Mouse (Mus musculus): ENCODE measurements around the gene Bnipl. TPM values are rescaled to one million over a fixed set of nuclear protein-coding genes. Genes with fewer than 3 reads are reported as not detected.

The Bnipl gene
- polyA plus RNA-seq, 1 experiment, result 0.34 TPM

DNA sequence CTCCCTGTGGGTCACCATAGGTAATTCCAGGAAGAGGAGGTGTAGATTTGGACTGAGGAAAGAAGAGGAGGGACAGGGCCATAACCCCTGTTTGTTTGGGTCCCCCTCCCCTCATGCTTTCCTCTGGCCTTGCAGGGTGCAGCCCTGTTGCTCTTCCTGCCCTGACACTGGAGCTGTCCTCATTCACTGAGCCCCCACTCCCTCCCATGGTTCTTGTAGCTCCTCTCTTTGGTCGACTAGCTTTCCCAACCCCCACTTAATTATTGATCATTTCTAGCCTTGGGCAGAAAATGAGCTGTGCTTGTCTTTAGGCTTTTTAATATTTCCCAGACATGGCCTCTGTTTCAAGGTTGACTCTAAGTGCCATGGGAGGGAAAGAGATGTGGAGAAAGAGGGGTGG is 33.1 kb upstream of the Bnipl start:
- H3K79me2 ChIP-seq (ENCODE audit: control insufficient read depth, insufficient read depth), result peaks cover 39% of the 10 kb centered on the region
- no peaks in the 10 kb centered on the region for H3K27me3 ChIP-seq (ENCODE audit: control insufficient read depth, insufficient read depth, insufficient read length)
- H3K79me3 ChIP-seq (ENCODE audit: low read depth), result peaks cover 7% of the 10 kb centered on the region
- peak overlapping the region; percentile 89 for H3K4me3 ChIP-seq (ENCODE audit: insufficient read depth, poor library complexity, severe bottlenecking)
- TF ChIP-seq MYOG (IDR thresholded peaks at IDR 0.05; ENCODE audit: control insufficient read depth, extremely low read depth, insufficient read length), result no peak
- no peak for TF ChIP-seq USF1 (IDR thresholded peaks at IDR 0.05; ENCODE audit: low read depth)
- no peak for TF ChIP-seq CTCF (IDR thresholded peaks at IDR 0.05; ENCODE audit: control insufficient read depth, insufficient read depth, insufficient read length)
- no peak for TF ChIP-seq FOSL1 (IDR thresholded peaks at IDR 0.05; ENCODE audit: insufficient read depth, low read length, poor library complexity, severe bottlenecking)
- peaks cover 10% of the 10 kb centered on the region for H3K36me3 ChIP-seq (ENCODE audit: control insufficient read depth, insufficient read depth)
- H3ac ChIP-seq (ENCODE audit: control insufficient read depth, insufficient read length, low read depth), result peak overlapping the region; percentile 16

DNA sequence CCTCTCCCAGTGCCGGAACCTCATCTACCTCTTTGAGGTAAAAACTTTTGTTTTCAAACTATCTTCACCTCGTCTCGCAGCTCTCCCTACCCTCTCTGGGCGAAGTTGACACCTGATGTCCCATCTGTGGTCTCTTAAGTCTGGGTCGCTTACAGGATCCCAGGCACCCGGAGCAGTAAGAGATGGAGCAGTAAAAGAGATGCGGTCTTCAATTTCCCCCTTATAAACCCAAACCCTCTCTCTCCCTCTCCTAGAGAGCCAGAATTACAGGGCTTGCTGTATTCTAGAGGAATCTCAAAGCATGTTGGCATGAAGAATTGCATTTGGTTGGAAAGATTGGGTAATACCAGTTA is 32.6 kb upstream of the Bnipl start:
- Histone ChIP-seq H3K79me2 (ENCODE audit: control insufficient read depth, insufficient read depth) (peaks cover 44% of the 10 kb centered on the region), H3ac (ENCODE audit: control insufficient read depth, insufficient read length, low read depth) (peak overlapping the region; percentile 95), H3K4me3 (ENCODE audit: insufficient read depth, poor library complexity, severe bottlenecking) (peak overlapping the region; percentile 89), H3K27me3 (ENCODE audit: control insufficient read depth, insufficient read depth, insufficient read length) (no peaks in the 10 kb centered on the region), H3K36me3 (ENCODE audit: control insufficient read depth, insufficient read depth) (peaks cover 10% of the 10 kb centered on the region), H3K79me3 (ENCODE audit: low read depth) (peaks cover 7% of the 10 kb centered on the region)
- TF ChIP-seq MAX (IDR thresholded peaks at IDR 0.05) (no peak), USF1 (IDR thresholded peaks at IDR 0.05; ENCODE audit: low read depth) (no peak), FOSL1 (IDR thresholded peaks at IDR 0.05; ENCODE audit: insufficient read depth, low read length, poor library complexity, severe bottlenecking) (no peak), MYOD1 (IDR thresholded peaks at IDR 0.05; ENCODE audit: control insufficient read depth, insufficient read length, low read depth) (no peak), MYOG (IDR thresholded peaks at IDR 0.05; ENCODE audit: control insufficient read depth, extremely low read depth, insufficient read length) (no peak), CTCF (IDR thresholded peaks at IDR 0.05; ENCODE audit: control insufficient read depth, insufficient read depth, insufficient read length) (no peak), CEBPB (IDR thresholded peaks at IDR 0.05; ENCODE audit: low read depth) (no peak)

DNA sequence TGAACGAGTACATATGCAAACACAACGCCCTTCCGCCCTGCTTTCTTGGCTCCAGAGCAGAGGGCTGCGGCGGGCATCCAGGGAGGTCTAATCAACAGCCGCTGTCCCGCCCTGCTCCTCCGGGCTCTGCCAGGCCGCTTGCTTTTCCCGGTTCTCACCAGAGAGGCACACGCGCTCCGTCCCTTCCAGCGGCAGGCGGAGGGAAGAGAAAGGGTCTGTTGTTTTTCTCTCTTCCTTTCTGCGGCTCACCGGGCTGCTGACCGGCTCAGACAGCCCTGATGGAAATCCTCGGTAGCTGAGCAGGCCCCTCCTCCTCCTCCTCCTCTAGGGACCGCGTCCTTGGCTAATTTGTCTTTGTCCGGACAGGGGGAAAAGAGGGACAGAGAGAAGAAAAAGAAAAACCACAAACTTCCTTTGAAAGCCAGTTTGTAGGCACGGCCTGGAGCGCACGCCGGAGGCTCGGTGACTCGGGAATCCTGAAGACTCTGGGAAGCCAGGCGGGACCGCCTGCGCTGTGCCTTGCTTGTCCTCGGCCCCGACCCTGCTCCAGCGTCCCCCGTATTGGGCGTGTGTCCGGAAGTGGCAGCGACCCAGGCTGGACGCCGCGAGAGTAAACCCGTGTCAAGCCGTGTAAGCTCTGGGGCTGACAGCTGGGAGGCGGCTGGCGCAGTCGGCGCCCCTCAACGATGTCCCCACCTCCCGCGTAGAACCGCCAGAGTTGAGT is 32.0 kb upstream of the Bnipl start:
- peak overlapping the region; percentile 89 for H3K4me3 ChIP-seq (ENCODE audit: insufficient read depth, poor library complexity, severe bottlenecking)
- H3ac ChIP-seq (ENCODE audit: control insufficient read depth, insufficient read length, low read depth), result peak overlapping the region; percentile 95
- H3K79me3 ChIP-seq (ENCODE audit: low read depth), result peaks cover 7% of the 10 kb centered on the region
- peaks cover 49% of the 10 kb centered on the region for H3K79me2 ChIP-seq (ENCODE audit: control insufficient read depth, insufficient read depth)
- TF ChIP-seq USF1 (IDR thresholded peaks at IDR 0.05; ENCODE audit: low read depth) (no peak), MYOG (IDR thresholded peaks at IDR 0.05; ENCODE audit: control insufficient read depth, extremely low read depth, insufficient read length) (no peak), CEBPB (IDR thresholded peaks at IDR 0.05; ENCODE audit: low read depth) (no peak), MAX (IDR thresholded peaks at IDR 0.05) (peak; percentile 66)
- no peaks in the 10 kb centered on the region for H3K27me3 ChIP-seq (ENCODE audit: control insufficient read depth, insufficient read depth, insufficient read length)
- H3K36me3 ChIP-seq (ENCODE audit: control insufficient read depth, insufficient read depth), result peaks cover 5% of the 10 kb centered on the region

GRCm38 (mm10) chr3:95282381-95282864 is 31.4 kb upstream of the Bnipl start:
- TF ChIP-seq USF1 (IDR thresholded peaks at IDR 0.05; ENCODE audit: low read depth) (no peak), CEBPB (IDR thresholded peaks at IDR 0.05; ENCODE audit: low read depth) (peak; percentile 43)
- H3ac ChIP-seq (ENCODE audit: control insufficient read depth, insufficient read length, low read depth), result peak overlapping the region; percentile 95
- H3K79me3 ChIP-seq (ENCODE audit: low read depth), result peaks cover 7% of the 10 kb centered on the region
- no peaks in the 10 kb centered on the region for H3K36me3 ChIP-seq (ENCODE audit: control insufficient read depth, insufficient read depth)
- H3K4me3 ChIP-seq (ENCODE audit: insufficient read depth, poor library complexity, severe bottlenecking), result peak overlapping the region; percentile 89
- no peaks in the 10 kb centered on the region for H3K27me3 ChIP-seq (ENCODE audit: control insufficient read depth, insufficient read depth, insufficient read length)
- peaks cover 51% of the 10 kb centered on the region for H3K79me2 ChIP-seq (ENCODE audit: control insufficient read depth, insufficient read depth)

GRCm38 (mm10) chr3:95281216-95282126 is 30.5 kb upstream of the Bnipl start, which contains the start of the genes Mindy1 and Prune1:
TSS of gene Mindy1 (plus strand) at chr3:95281345.
TSS of gene Prune1 (minus strand) at chr3:95282076.
- H3K4me3 ChIP-seq (ENCODE audit: insufficient read depth, poor library complexity, severe bottlenecking), result peak within 1 kb of the TSS; percentile 89
- H3K36me3 ChIP-seq (ENCODE audit: control insufficient read depth, insufficient read depth), result no peaks in the 10 kb centered on the region
- peaks cover 6% of the 10 kb centered on the region for H3K79me3 ChIP-seq (ENCODE audit: low read depth)
- H3K79me2 ChIP-seq (ENCODE audit: control insufficient read depth, insufficient read depth), result peaks cover 54% of the 10 kb centered on the region
- peak within 1 kb of the TSS; percentile 95 for H3ac ChIP-seq (ENCODE audit: control insufficient read depth, insufficient read length, low read depth)
- TF ChIP-seq USF1 (IDR thresholded peaks at IDR 0.05; ENCODE audit: low read depth) (no peak), CTCF (IDR thresholded peaks at IDR 0.05; ENCODE audit: control insufficient read depth, insufficient read depth, insufficient read length) (no peak), MAX (IDR thresholded peaks at IDR 0.05) (peak; percentile 48), CEBPB (IDR thresholded peaks at IDR 0.05; ENCODE audit: low read depth) (no peak), FOSL1 (IDR thresholded peaks at IDR 0.05; ENCODE audit: insufficient read depth, low read length, poor library complexity, severe bottlenecking) (no peak), MYOD1 (IDR thresholded peaks at IDR 0.05; ENCODE audit: control insufficient read depth, insufficient read length, low read depth) (no peak)
- H3K27me3 ChIP-seq (ENCODE audit: control insufficient read depth, insufficient read depth, insufficient read length), result no peaks in the 10 kb centered on the region
